Mouse (Mus musculus): ENCODE results near the gene Cyp4f39. TPM values are rescaled to one million over a fixed set of nuclear protein-coding genes. Genes with fewer than 3 reads are reported as not detected.
"Not testable (repeated sequence)": the region's sequence is repeated elsewhere in the genome, so short reads cannot be mapped to it uniquely, and the experiment has no call there.

The Cyp4f39 gene
- polyA plus RNA-seq, 1 experiment from 2014 or later, result 8.9 TPM

DNA sequence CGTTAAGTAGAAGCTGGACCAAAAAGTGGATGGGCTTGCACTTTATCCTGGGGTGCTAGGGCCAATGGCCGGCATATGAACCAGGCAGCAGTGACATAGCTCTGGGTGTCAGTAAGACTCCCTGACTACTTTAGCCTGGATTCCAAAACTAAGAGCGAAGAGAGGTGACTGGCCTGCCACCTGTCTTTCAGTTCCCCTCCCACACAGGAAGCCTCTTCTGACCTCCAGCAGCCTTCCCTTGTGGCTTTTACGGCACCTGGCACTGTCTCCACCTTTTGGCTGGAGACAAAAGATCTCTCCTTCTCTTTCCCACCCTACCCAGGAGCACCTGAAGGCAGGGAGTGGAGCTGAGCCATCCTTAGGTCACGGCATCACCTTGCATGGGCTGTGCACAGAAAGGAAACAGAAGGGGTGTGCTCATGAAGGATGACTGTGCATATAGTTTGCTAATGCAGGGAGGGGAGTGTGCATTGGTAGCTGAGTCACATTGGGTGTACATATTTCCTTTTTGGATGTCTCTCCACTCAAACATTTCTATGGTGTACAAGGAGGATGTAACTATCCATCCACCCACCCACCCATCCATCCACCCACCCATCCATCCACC is 22.5 kb downstream of the Cyp4f39 start:
- no peak overlapping the region for H3K4me2 ChIP-seq
- ATAC-seq (ENCODE audit: insufficient read depth, low FRiP score, low read depth), result no peak
- 75% methylated on average over 5 of the region's 5 CpGs for WGBS

DNA sequence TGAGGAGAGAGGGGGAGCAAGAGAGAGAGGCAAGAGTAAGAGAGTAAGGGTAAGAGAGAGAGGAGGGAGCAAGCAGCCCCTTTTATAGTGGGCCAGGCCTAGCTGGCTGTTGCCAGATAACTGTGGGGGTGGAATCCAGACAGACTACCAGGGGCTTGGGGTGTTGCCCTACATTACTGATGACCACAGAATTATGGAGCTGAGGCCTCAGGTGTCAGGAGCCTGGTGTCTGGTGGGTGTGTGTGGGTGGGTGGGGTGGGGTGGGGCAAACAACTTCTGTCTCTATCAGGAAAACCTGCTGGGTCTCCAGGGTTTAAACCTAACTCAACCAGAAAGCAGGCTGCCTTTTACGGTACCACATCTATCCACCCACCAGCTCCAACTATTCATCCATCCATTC is 24.7 kb downstream of the Cyp4f39 start:
- Histone ChIP-seq H3K9ac (no peak overlapping the region), H3K4me3 (replicated peaks) (no peak overlapping the region), H3K4me1 (no peaks in the 10 kb centered on the region), H3K4me2 (no peak overlapping the region), H3K9me3 (no peaks in the 10 kb centered on the region), H3K27ac (no peak overlapping the region), H3K36me3 (no peaks in the 10 kb centered on the region), H3K27me3 (replicated peaks) (no peaks in the 10 kb centered on the region)
- no peak for ATAC-seq (ENCODE audit: insufficient read depth, low FRiP score, low read depth)
- WGBS, result 76% methylated on average over 1 of the region's 1 CpGs

More for the DNA sequence above, 22.5 kb downstream of the Cyp4f39 start:
- Histone ChIP-seq H3K4me3 (replicated peaks) (no peak overlapping the region), H3K36me3 (no peaks in the 10 kb centered on the region), H3K9ac (no peak overlapping the region), H3K4me1 (no peaks in the 10 kb centered on the region), H3K9me3 (no peaks in the 10 kb centered on the region), H3K27ac (no peak overlapping the region), H3K27me3 (replicated peaks) (no peaks in the 10 kb centered on the region)

DNA sequence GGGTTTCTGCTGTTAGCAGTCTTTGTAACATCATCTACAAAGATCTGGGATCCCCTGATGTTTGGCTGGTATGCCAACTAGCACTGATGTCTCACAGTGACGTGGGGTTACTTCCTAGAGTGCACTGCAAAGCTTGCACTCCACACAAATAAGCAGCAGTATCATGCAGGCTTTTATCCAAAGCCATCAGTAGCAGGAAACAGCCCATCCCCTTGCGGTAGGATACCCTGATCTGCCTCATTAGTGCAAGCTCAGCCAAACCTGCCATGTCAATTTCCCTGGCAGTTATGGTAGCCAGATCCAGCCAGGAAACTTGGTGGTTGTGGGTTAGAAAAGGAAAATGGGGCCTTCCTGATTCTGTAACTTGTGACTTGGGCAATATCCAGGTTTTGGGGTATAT is 26.2 kb downstream of the Cyp4f39 start:
- WGBS, result 61% methylated on average over 2 of the region's 2 CpGs
- 0 out of 2 replicates have a peak, but pooled peaks cover 3% of the 10 kb centered on the region for H3K4me1 ChIP-seq
- H3K4me3 ChIP-seq (replicated peaks), result no peak overlapping the region
- no peak overlapping the region for H3K4me2 ChIP-seq
- H3K27me3 ChIP-seq (replicated peaks), result no peaks in the 10 kb centered on the region
- H3K36me3 ChIP-seq, result no peaks in the 10 kb centered on the region
- no peak overlapping the region for H3K9ac ChIP-seq
- no peaks in the 10 kb centered on the region for H3K9me3 ChIP-seq
- no peak overlapping the region for H3K27ac ChIP-seq
- no peak for ATAC-seq (ENCODE audit: insufficient read depth, low FRiP score, low read depth)

DNA sequence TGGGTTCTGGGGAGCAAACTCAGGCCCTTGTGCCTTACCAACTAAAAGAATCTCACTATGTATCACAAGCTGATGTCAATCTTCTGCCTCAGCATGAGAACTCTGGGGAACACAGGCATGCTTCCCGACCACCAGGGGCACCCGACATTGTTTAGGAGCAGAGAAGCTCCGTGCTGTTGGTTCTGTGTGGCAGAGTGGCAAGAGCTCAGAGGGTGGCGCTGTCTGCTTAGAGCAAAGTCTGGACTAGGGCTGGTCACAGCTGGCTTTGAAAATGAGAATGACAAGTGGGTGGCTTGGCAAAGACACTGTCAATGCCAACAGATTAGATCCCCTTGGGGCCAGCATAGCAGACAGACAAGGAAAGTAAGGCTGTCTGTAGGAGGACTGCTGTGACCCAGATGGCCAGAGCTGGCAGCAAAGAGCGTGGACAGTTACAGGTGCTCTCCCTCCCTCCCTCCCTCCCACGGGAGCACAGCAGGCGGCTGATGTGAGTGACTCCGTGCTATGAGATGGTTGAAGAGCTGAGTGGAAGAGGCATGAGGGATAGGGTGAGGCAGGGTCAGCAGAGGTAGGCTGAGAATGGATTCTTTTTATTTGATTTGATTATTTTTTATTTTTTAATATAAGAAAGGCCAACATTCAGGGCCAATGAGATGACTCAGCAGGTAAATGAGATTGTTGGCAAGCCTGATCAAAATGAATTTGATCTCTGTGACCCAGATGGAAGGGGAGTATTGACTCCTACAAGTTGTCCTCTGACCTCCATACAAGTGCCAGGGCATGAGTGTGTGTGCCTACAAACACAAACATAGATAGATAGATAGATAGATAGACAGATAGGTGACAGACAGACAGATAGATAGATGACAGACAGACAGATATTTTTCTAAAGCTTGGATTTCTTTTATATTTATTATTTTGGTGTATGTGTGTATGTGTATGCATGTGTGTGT is 27.3 kb downstream of the Cyp4f39 start:
- Histone ChIP-seq H3K4me1 (0 out of 2 replicates have a peak, but pooled peaks cover 3% of the 10 kb centered on the region), H3K4me3 (replicated peaks) (no peak overlapping the region), H3K36me3 (no peaks in the 10 kb centered on the region), H3K9me3 (no peaks in the 10 kb centered on the region), H3K27ac (no peak overlapping the region), H3K9ac (no peak overlapping the region), H3K4me2 (no peak overlapping the region), H3K27me3 (replicated peaks) (no peaks in the 10 kb centered on the region)
- no peak for ATAC-seq (ENCODE audit: insufficient read depth, low FRiP score, low read depth)
- 10% methylated on average over 8 of the region's 8 CpGs for WGBS

DNA sequence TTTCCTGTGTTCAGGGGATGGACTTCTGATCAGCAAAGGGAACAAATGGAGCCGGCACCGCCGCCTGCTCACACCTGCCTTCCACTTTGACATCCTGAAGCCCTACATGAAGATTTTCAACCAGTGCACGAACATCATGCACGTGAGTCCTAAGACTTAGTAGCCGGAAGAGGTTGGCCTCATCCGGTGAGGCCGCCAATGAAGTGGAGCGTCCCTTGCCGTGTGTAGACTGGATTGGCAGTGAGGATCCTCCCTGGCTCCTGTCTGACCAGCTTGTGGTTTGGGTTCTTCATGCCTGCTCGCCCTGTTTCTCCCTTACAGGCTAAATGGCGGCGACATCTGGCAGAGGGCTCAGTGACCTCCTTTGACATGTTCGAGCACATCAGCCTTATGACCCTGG is 29.2 kb downstream of the Cyp4f39 start:
- Histone ChIP-seq H3K9me3 (no peaks in the 10 kb centered on the region), H3K4me1 (0 out of 2 replicates have a peak, but pooled peaks cover 3% of the 10 kb centered on the region), H3K27ac (no peak overlapping the region), H3K4me3 (replicated peaks) (no peak overlapping the region), H3K4me2 (no peak overlapping the region), H3K27me3 (replicated peaks) (no peaks in the 10 kb centered on the region), H3K9ac (no peak overlapping the region), H3K36me3 (no peaks in the 10 kb centered on the region)
- WGBS, result 68% methylated on average over 14 of the region's 14 CpGs
- no peak for ATAC-seq (ENCODE audit: insufficient read depth, low FRiP score, low read depth)

DNA sequence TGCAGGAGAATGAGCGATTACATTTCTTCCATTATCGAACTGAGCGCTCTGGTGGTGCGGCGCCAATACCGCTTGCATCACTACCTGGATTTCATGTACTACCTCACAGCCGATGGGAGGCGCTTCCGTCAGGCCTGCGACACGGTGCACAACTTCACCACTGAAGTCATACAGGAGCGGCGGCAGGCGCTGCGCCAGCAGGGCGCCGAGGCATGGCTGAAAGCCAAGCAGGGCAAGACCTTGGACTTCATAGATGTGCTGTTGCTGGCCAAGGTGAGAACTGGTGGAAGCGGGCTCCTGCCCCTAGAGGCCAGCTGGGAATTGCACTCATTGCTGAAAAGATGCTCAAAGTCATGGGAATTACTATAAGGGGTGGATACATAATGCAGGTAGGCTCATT is 30.7 kb downstream of the Cyp4f39 start:
- no peaks in the 10 kb centered on the region for H3K9me3 ChIP-seq
- H3K27me3 ChIP-seq (replicated peaks), result no peaks in the 10 kb centered on the region
- H3K4me1 ChIP-seq, result 0 out of 2 replicates have a peak, but pooled peaks cover 3% of the 10 kb centered on the region
- WGBS, result 14% methylated on average over 18 of the region's 18 CpGs
- no peak overlapping the region; the same call in 1 of the 2 replicates for H3K4me3 ChIP-seq (replicated peaks)
- H3K9ac ChIP-seq, result no peak overlapping the region
- H3K36me3 ChIP-seq, result no peaks in the 10 kb centered on the region
- no peak overlapping the region for H3K27ac ChIP-seq
- ATAC-seq (ENCODE audit: insufficient read depth, low FRiP score, low read depth), result peak; percentile 75
- peak overlapping the region; percentile 41 for H3K4me2 ChIP-seq

DNA sequence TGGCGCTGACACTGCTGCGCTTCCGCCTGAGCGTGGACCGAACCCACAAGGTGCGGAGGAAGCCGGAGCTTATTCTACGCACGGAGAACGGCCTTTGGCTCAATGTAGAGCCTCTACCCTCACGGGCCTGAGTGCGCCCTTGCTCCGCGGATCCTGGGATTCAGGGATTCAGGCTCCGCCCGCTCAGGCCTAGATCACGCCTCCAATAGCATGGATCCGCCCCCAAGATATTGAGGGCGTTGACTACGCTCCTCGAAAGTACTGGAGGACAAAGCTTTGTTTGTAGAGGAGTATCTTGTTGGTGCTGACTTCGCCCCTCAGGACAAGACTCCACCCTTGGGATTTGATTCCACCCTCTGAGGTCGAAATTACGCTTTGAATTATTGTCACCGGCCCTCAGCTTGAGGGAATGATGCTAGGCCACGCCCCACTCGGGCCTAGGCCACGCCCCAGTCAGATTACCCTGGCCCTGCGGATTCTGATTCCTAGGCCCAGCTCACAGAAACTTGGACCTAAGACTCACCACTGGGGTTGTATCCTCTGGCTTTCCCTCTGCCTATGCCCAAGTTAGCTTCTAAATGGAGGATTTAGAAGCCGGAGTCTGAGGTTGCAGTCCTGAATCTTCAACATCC is 39.9 kb downstream of the Cyp4f39 start:
- no peak overlapping the region for H3K9ac ChIP-seq

DNA sequence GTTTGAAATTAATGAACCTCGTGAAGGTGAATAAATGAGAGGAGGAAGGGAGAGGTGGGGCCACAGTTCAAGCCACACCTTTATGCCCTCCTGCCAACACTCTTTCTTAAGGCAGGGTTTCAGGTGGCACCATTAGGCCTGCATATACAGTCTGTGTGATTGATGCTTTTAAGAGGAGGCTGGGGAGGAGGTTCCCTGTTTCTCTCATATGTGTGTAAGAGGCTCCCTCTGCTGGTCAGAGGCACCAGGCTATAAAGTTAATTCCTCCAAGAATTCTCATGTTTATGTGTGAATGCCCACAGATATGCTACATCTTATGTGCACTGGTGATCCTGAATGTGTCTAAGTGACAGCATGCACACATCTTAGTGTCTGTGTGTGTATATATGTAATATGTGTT is 42.1 kb downstream of the Cyp4f39 start:
- H3K4me1 ChIP-seq, result no peaks in the 10 kb centered on the region
- no peak overlapping the region for H3K9ac ChIP-seq
- H3K27me3 ChIP-seq (replicated peaks), result no peaks in the 10 kb centered on the region
- ATAC-seq (ENCODE audit: insufficient read depth, low FRiP score, low read depth), result peak; percentile 35; the same call in 1 of the 2 replicates
- WGBS, result 36% methylated on average over 1 of the region's 1 CpGs
- no peak overlapping the region for H3K27ac ChIP-seq
- no peak overlapping the region for H3K4me3 ChIP-seq (replicated peaks)
- no peaks in the 10 kb centered on the region for H3K9me3 ChIP-seq
- H3K36me3 ChIP-seq, result no peaks in the 10 kb centered on the region
- no peak overlapping the region for H3K4me2 ChIP-seq

More for the DNA sequence above, 39.9 kb downstream of the Cyp4f39 start:
- Histone ChIP-seq H3K4me1 (no peaks in the 10 kb centered on the region), H3K4me3 (replicated peaks) (peak overlapping the region; percentile 37), H3K27me3 (replicated peaks) (no peaks in the 10 kb centered on the region), H3K4me2 (peak overlapping the region; percentile 64), H3K27ac (no peak overlapping the region), H3K9me3 (no peaks in the 10 kb centered on the region), H3K36me3 (no peaks in the 10 kb centered on the region)
- 13% methylated on average over 30 of the region's 30 CpGs for WGBS
- peak; percentile 68; the same call in 1 of the 2 replicates for ATAC-seq (ENCODE audit: insufficient read depth, low FRiP score, low read depth)

DNA sequence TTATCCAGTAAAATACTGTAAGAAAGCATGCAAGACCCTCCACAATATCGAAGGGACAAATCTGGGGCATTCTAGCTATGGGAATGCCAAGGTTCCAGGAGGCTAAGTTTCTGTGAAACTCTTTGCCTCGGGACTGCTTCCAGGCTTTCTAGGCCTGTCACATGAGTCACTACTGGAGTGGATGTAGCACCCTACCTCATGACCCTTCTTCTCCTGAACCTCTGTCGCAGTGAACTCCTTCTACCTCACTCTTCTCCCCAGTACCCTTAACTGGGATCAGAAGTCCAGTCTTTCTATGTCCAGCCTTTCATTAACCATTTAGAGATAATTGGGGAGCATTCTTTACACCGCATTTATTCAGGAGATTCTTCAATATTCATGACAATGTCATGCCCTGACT is 48.0 kb downstream of the Cyp4f39 start:
- not testable (repeated sequence) for H3K9ac ChIP-seq; H3K36me3 ChIP-seq; H3K4me2 ChIP-seq; H3K9me3 ChIP-seq; H3K4me3 ChIP-seq (replicated peaks); ATAC-seq (ENCODE audit: insufficient read depth, low FRiP score, low read depth); H3K27me3 ChIP-seq (replicated peaks); H3K4me1 ChIP-seq; H3K27ac ChIP-seq
- 85% methylated on average over 4 of the region's 4 CpGs for WGBS

DNA sequence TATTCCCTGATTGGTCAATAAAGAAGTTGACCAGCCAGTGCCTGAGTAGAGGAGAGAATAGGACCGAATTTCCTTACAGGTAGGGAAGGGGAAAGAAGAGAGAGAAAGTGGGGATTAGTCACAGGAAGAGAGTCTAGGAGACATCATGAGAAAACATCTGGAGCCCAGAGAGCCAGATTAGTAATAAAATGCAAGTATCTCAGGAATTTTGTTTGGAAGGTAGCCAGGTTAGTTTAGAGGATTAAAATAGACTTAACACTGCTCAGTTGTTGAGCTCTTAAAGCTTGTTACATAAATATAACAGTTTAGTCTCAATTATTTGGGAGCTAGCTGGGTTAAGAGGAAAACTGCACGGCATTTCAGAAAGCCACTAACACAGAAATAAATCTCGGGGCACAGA is 48.5 kb downstream of the Cyp4f39 start:
- 59% methylated on average over 3 of the region's 3 CpGs for WGBS

DNA sequence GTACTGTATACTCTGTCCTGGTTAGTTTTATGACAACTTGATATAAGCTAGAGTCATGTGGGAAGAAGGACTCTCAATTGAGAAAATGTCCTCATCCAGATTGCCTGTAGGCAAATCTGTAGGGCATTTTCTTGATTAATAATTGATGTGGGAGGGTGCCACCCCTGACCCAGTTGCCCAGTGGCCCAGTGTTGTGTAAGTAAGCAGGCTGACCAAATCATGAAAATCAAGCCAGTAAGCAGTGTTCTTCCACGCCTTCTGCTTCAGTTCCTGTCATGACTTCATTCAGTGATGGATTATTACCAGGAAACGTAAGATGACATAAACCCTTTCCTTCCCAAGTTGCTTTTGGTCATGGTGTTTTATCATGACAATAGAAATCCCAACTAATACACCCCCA is 50.6 kb downstream of the Cyp4f39 start:
- 61% methylated on average over 2 of the region's 2 CpGs for WGBS
- Histone ChIP-seq H3K4me1 (peaks cover 7% of the 10 kb centered on the region), H3K36me3 (no peaks in the 10 kb centered on the region), H3K4me2 (no peak overlapping the region), H3K9ac (no peak overlapping the region), H3K27ac (no peak overlapping the region), H3K27me3 (replicated peaks) (no peaks in the 10 kb centered on the region), H3K4me3 (replicated peaks) (no peak overlapping the region), H3K9me3 (no peaks in the 10 kb centered on the region)
- ATAC-seq (ENCODE audit: insufficient read depth, low FRiP score, low read depth), result no peak

More for the DNA sequence above, 48.5 kb downstream of the Cyp4f39 start:
- no peak overlapping the region for H3K27ac ChIP-seq
- H3K4me1 ChIP-seq, result no peaks in the 10 kb centered on the region; the same call in 1 of the 2 replicates
- no peaks in the 10 kb centered on the region for H3K27me3 ChIP-seq (replicated peaks)
- no peak for ATAC-seq (ENCODE audit: insufficient read depth, low FRiP score, low read depth)
- H3K36me3 ChIP-seq, result no peaks in the 10 kb centered on the region
- no peak overlapping the region for H3K4me3 ChIP-seq (replicated peaks)
- H3K9me3 ChIP-seq, result no peaks in the 10 kb centered on the region
- no peak overlapping the region for H3K4me2 ChIP-seq
- H3K9ac ChIP-seq, result no peak overlapping the region
